Mouse (Mus musculus): ENCODE results near the gene Lcn8.
"Not testable (repeated sequence)": the region's sequence is repeated elsewhere in the genome, so short reads cannot be mapped to it uniquely, and the experiment has no call there.

Gene Lcn8

GRCm38 (mm10) chr2:25666516-25666915 is 13.6 kb downstream of the Lcn8 start:
- no peak for DNase-seq (ENCODE audit: low spot score)

GRCm38 (mm10) chr2:25676486-25676885 is 23.6 kb downstream of the Lcn8 start, which contains the start of gene Lcn6:
Gene Lcn6 (plus strand): TSS chr2:25676786.
- DNase-seq (ENCODE audit: low spot score): no peak

- no peak for DNase-seq (ENCODE audit: low spot score)
Measured at GRCm38 (mm10) chr2:25679559-25679958, 26.6 kb downstream of the Lcn8 start.

- DNase-seq (ENCODE audit: low spot score): no peak
Measured at GRCm38 (mm10) chr2:25682426-25682825, 29.5 kb downstream of the Lcn8 start, which contains the start of gene Lcn10. Gene Lcn10 (plus strand): TSS chr2:25682726.

- DNase-seq (ENCODE audit: low spot score): no peak
Measured at GRCm38 (mm10) chr2:25686941-25687340, 34.0 kb downstream of the Lcn8 start.

GRCm38 (mm10) chr2:25694605-25695004 is 41.7 kb downstream of the Lcn8 start:
- DNase-seq (ENCODE audit: low spot score): peak; percentile 64

- no peak for DNase-seq (ENCODE audit: low spot score)
Measured at GRCm38 (mm10) chr2:25696951-25697350, 44.0 kb downstream of the Lcn8 start.

GRCm38 (mm10) chr2:25698696-25699095 is 45.8 kb downstream of the Lcn8 start:
- no peak for DNase-seq (ENCODE audit: low spot score)

GRCm38 (mm10) chr2:25699743-25700142 is 46.8 kb downstream of the Lcn8 start, which contains the start of gene Obp2a:
Gene Obp2a (plus strand): TSS chr2:25700043.
- not testable (repeated sequence) for DNase-seq (ENCODE audit: low spot score)

GRCm38 (mm10) chr2:25701001-25701400 is 48.1 kb downstream of the Lcn8 start:
- no peak for DNase-seq (ENCODE audit: low spot score)

GRCm38 (mm10) chr2:25703706-25704105 is 50.8 kb downstream of the Lcn8 start:
- DNase-seq (ENCODE audit: low spot score): no peak

All from adipocyte (in vitro differentiated cells).